Mouse (Mus musculus): Measurements from ENCODE around the gene Ppp1r14c. TPM values are rescaled to one million over a fixed set of nuclear protein-coding genes. Genes with fewer than 3 reads are reported as not detected.
"Not testable (repeated sequence)": the region's sequence is repeated elsewhere in the genome, so short reads cannot be mapped to it uniquely, and the experiment has no call there.

The Ppp1r14c gene
- polyA plus RNA-seq, 1 experiment = 13.4 TPM

GRCm38 (mm10) chr10:3416565-3416964 lies 50.7 kb downstream of the Ppp1r14c start:
- WGBS = 82% methylated on average over 4 of the region's 4 CpGs
- H3K4me1 ChIP-seq (ENCODE audit: control insufficient read depth, insufficient read depth, low read length) = peaks cover 17% of the 10 kb centered on the region
- no peak for TF ChIP-seq CTCF (IDR thresholded peaks at IDR 0.05; ENCODE audit: borderline replicate concordance, insufficient read depth, low read depth, low read length)
- TF ChIP-seq POLR2A (IDR thresholded peaks at IDR 0.05; ENCODE audit: borderline replicate concordance, insufficient read depth, low read length) = no peak

GRCm38 (mm10) chr10:3417408-3417807 lies 51.6 kb downstream of the Ppp1r14c start:
- no peak for TF ChIP-seq CTCF (IDR thresholded peaks at IDR 0.05; ENCODE audit: borderline replicate concordance, insufficient read depth, low read depth, low read length)
- no peak for TF ChIP-seq POLR2A (IDR thresholded peaks at IDR 0.05; ENCODE audit: borderline replicate concordance, insufficient read depth, low read length)

More at GRCm38 (mm10) chr10:3416565-3416964, 50.7 kb downstream of the Ppp1r14c start:
- Histone ChIP-seq H3K27ac (ENCODE audit: insufficient read depth, low read length) (no peak overlapping the region), H3K4me3 (replicated peaks; ENCODE audit: insufficient read depth, low read depth, low read length) (no peak overlapping the region), H3K27me3 (ENCODE audit: control insufficient read depth, insufficient read depth, low read length) (no peaks in the 10 kb centered on the region)
- no peak for DNase-seq

GRCm38 (mm10) chr10:3424016-3424415 lies 58.2 kb downstream of the Ppp1r14c start:
- Histone ChIP-seq H3K27ac (ENCODE audit: insufficient read depth, low read length) (no peak overlapping the region), H3K27me3 (ENCODE audit: control insufficient read depth, insufficient read depth, low read length) (no peaks in the 10 kb centered on the region), H3K4me3 (replicated peaks; ENCODE audit: insufficient read depth, low read depth, low read length) (no peak overlapping the region), H3K4me1 (ENCODE audit: control insufficient read depth, insufficient read depth, low read length) (no peaks in the 10 kb centered on the region)
- no peak for DNase-seq
- no peak for TF ChIP-seq CTCF (IDR thresholded peaks at IDR 0.05; ENCODE audit: borderline replicate concordance, insufficient read depth, low read depth, low read length)
- no peak for TF ChIP-seq POLR2A (IDR thresholded peaks at IDR 0.05; ENCODE audit: borderline replicate concordance, insufficient read depth, low read length)

More at GRCm38 (mm10) chr10:3417408-3417807, 51.6 kb downstream of the Ppp1r14c start:
- DNase-seq = no peak
- Histone ChIP-seq H3K4me1 (ENCODE audit: control insufficient read depth, insufficient read depth, low read length) (peaks cover 13% of the 10 kb centered on the region), H3K4me3 (replicated peaks; ENCODE audit: insufficient read depth, low read depth, low read length) (no peak overlapping the region), H3K27me3 (ENCODE audit: control insufficient read depth, insufficient read depth, low read length) (no peaks in the 10 kb centered on the region), H3K27ac (ENCODE audit: insufficient read depth, low read length) (no peak overlapping the region)
- WGBS = 92% methylated on average over 4 of the region's 4 CpGs

GRCm38 (mm10) chr10:3427689-3428399 lies 62.0 kb downstream of the Ppp1r14c start:
- DNase-seq = no peak
- H3K27ac ChIP-seq (ENCODE audit: insufficient read depth, low read length) = no peak overlapping the region
- TF ChIP-seq CTCF (IDR thresholded peaks at IDR 0.05; ENCODE audit: borderline replicate concordance, insufficient read depth, low read depth, low read length) (no peak), POLR2A (IDR thresholded peaks at IDR 0.05; ENCODE audit: borderline replicate concordance, insufficient read depth, low read length) (no peak)
- no peaks in the 10 kb centered on the region; the same call in 1 of the 2 replicates for H3K4me1 ChIP-seq (ENCODE audit: control insufficient read depth, insufficient read depth, low read length)
- WGBS = 43% methylated on average over 3 of the region's 3 CpGs
- H3K27me3 ChIP-seq (ENCODE audit: control insufficient read depth, insufficient read depth, low read length) = no peaks in the 10 kb centered on the region
- H3K4me3 ChIP-seq (replicated peaks; ENCODE audit: insufficient read depth, low read depth, low read length) = no peak overlapping the region

- Histone ChIP-seq H3K27me3 (ENCODE audit: control insufficient read depth, insufficient read depth, low read length) (no peaks in the 10 kb centered on the region), H3K4me1 (ENCODE audit: control insufficient read depth, insufficient read depth, low read length) (no peaks in the 10 kb centered on the region; the same call in 1 of the 2 replicates), H3K27ac (ENCODE audit: insufficient read depth, low read length) (no peak overlapping the region), H3K4me3 (replicated peaks; ENCODE audit: insufficient read depth, low read depth, low read length) (no peak overlapping the region)
- TF ChIP-seq CTCF (IDR thresholded peaks at IDR 0.05; ENCODE audit: borderline replicate concordance, insufficient read depth, low read depth, low read length) (no peak), POLR2A (IDR thresholded peaks at IDR 0.05; ENCODE audit: borderline replicate concordance, insufficient read depth, low read length) (no peak)
- 89% methylated on average over 8 of the region's 8 CpGs for WGBS
- no peak for DNase-seq
These were observed 69.1 kb downstream of the Ppp1r14c start for GRCm38 (mm10) chr10:3434848-3435474.

GRCm38 (mm10) chr10:3440722-3441471 lies 75.0 kb downstream of the Ppp1r14c start:
- 9% methylated on average over 2 of the region's 2 CpGs for WGBS
- Histone ChIP-seq H3K27me3 (ENCODE audit: control insufficient read depth, insufficient read depth, low read length) (no peaks in the 10 kb centered on the region), H3K4me1 (ENCODE audit: control insufficient read depth, insufficient read depth, low read length) (peaks cover 9% of the 10 kb centered on the region), H3K27ac (ENCODE audit: insufficient read depth, low read length) (no peak overlapping the region), H3K4me3 (replicated peaks; ENCODE audit: insufficient read depth, low read depth, low read length) (no peak overlapping the region)
- peak; percentile 75 to 87 for DNase-seq
- no peak for TF ChIP-seq POLR2A (IDR thresholded peaks at IDR 0.05; ENCODE audit: borderline replicate concordance, insufficient read depth, low read length)
- no peak for TF ChIP-seq CTCF (IDR thresholded peaks at IDR 0.05; ENCODE audit: borderline replicate concordance, insufficient read depth, low read depth, low read length)

- not testable (repeated sequence) for H3K4me1 ChIP-seq (ENCODE audit: control insufficient read depth, insufficient read depth, low read length); H3K4me3 ChIP-seq (replicated peaks; ENCODE audit: insufficient read depth, low read depth, low read length); H3K27ac ChIP-seq (ENCODE audit: insufficient read depth, low read length); H3K27me3 ChIP-seq (ENCODE audit: control insufficient read depth, insufficient read depth, low read length); DNase-seq
- WGBS = 96% methylated on average over 10 of the region's 10 CpGs
These were observed 80.9 kb downstream of the Ppp1r14c start for GRCm38 (mm10) chr10:3446748-3447147.
